Mouse (Mus musculus) spleen, adult 2 months (tissue): ENCODE results near the gene Thap8.
"Not testable (repeated sequence)": the region's sequence is repeated elsewhere in the genome, so short reads cannot be mapped to it uniquely, and the experiment has no call there.

Source experiments
- CTCF ChIP-seq: fragments of 200-500 bp; IDR thresholded peaks from 2 replicates; pipeline ENCODE4 v1.5.1; 2011; ENCODE audit warnings: mild to moderate bottlenecking, inconsistent platforms; ENCODE audit not compliant: insufficient read depth, insufficient read length, insufficient replicate concordance; ENCODE audit errors: extremely low read depth
- POLR2A ChIP-seq: fragments of 200-500 bp; IDR thresholded peaks from 2 replicates; pipeline ENCODE4 v1.6.1; 2011; ENCODE audit warnings: low read depth, low read length, inconsistent platforms

GRCm38 (mm10) chr7:30237374-30237773 is 42.5 kb upstream of the Thap8 start:
- not testable (repeated sequence) for TF ChIP-seq POLR2A, CTCF
